Mouse (Mus musculus): Measurements from ENCODE around the gene Ifi27l2b. TPM values are rescaled to one million over a fixed set of nuclear protein-coding genes. Genes with fewer than 3 reads are reported as not detected.
A peak's percentile ranks its signal among the peaks of the same experiment; 100 is the strongest.

The Ifi27l2b gene
- polyA plus RNA-seq (2012; rRNA removed): 0.08 and 0.19 TPM in 2 replicates

DNA sequence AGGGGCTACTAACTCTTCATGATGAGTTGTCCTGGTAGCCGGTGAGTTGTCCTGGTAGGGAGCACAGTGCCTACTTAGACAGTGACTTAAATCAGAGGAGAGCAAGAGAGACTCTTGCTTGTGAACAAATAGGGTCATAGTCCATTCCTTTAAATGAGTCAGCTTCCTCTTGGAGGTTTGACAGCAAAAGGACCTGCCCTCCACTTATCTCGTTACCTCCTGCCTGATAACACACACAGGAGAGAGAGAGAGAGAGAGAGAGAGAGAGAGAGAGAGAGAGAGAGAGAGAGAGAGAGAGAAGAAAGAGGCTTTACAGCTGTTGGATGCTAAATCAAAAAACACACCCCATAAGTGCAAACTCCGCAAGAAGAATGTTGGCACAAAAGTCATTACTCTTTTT, at the start of gene Ifi27l2b:
Gene Ifi27l2b (minus strand): TSS at position 84 of the 400 bp plus-strand sequence.
- no peak for TF ChIP-seq POLR2A (IDR thresholded peaks at IDR 0.05; ENCODE audit: low read depth, low read length)
- TF ChIP-seq CTCF (conservative IDR thresholded peaks at IDR 0.05; ENCODE audit: insufficient read depth, insufficient read length, low read depth, low read length): no peak
- Histone ChIP-seq H3K4me1 (ENCODE audit: control insufficient read depth, insufficient read depth, low read length) (no peaks in the 10 kb centered on the region), H3K4me3 (ENCODE audit: insufficient read depth, low read depth, low read length) (no peak within 1 kb of the TSS), H3K36me3 (ENCODE audit: control insufficient read depth, insufficient read depth, low read length) (no peaks in the 10 kb centered on the region), H3K27me3 (replicated peaks; ENCODE audit: control insufficient read depth, insufficient read depth, low read length) (no peaks in the 10 kb centered on the region), H3K27ac (ENCODE audit: insufficient read depth, low read depth, low read length) (no peak within 1 kb of the TSS)
- 57% methylated on average over 3 of the region's 3 CpGs for WGBS
- no peak for DNase-seq

- Histone ChIP-seq H3K36me3 (ENCODE audit: control insufficient read depth, insufficient read depth, low read length) (no peaks in the 10 kb centered on the region), H3K4me3 (ENCODE audit: insufficient read depth, low read depth, low read length) (no peak overlapping the region), H3K4me1 (ENCODE audit: control insufficient read depth, insufficient read depth, low read length) (no peaks in the 10 kb centered on the region), H3K27ac (ENCODE audit: insufficient read depth, low read depth, low read length) (no peak overlapping the region), H3K27me3 (replicated peaks; ENCODE audit: control insufficient read depth, insufficient read depth, low read length) (no peaks in the 10 kb centered on the region)
- WGBS: 72% methylated on average over 3 of the region's 3 CpGs
- no peak for TF ChIP-seq POLR2A (IDR thresholded peaks at IDR 0.05; ENCODE audit: low read depth, low read length)
- TF ChIP-seq CTCF (conservative IDR thresholded peaks at IDR 0.05; ENCODE audit: insufficient read depth, insufficient read length, low read depth, low read length): no peak
- no peak for DNase-seq
Measured at GRCm38 (mm10) chr12:103504402-103504801, 47.4 kb upstream of the Ifi27l2b start.

- Histone ChIP-seq H3K36me3 (ENCODE audit: control insufficient read depth, insufficient read depth, low read length) (no peaks in the 10 kb centered on the region), H3K4me1 (ENCODE audit: control insufficient read depth, insufficient read depth, low read length) (no peaks in the 10 kb centered on the region), H3K27ac (ENCODE audit: insufficient read depth, low read depth, low read length) (no peak overlapping the region), H3K27me3 (replicated peaks; ENCODE audit: control insufficient read depth, insufficient read depth, low read length) (no peaks in the 10 kb centered on the region), H3K4me3 (ENCODE audit: insufficient read depth, low read depth, low read length) (no peak overlapping the region)
- WGBS: 82% methylated on average over 3 of the region's 3 CpGs
- DNase-seq: no peak
- TF ChIP-seq CTCF (conservative IDR thresholded peaks at IDR 0.05; ENCODE audit: insufficient read depth, insufficient read length, low read depth, low read length) (no peak), POLR2A (IDR thresholded peaks at IDR 0.05; ENCODE audit: low read depth, low read length) (no peak)
Measured at GRCm38 (mm10) chr12:103503300-103503699, 46.3 kb upstream of the Ifi27l2b start.

GRCm38 (mm10) chr12:103499261-103499660, 42.2 kb upstream of the Ifi27l2b start:
- WGBS: 88% methylated on average over 2 of the region's 2 CpGs
- Histone ChIP-seq H3K36me3 (ENCODE audit: control insufficient read depth, insufficient read depth, low read length) (no peaks in the 10 kb centered on the region), H3K27ac (ENCODE audit: insufficient read depth, low read depth, low read length) (no peak overlapping the region), H3K27me3 (replicated peaks; ENCODE audit: control insufficient read depth, insufficient read depth, low read length) (no peaks in the 10 kb centered on the region), H3K4me1 (ENCODE audit: control insufficient read depth, insufficient read depth, low read length) (no peaks in the 10 kb centered on the region), H3K4me3 (ENCODE audit: insufficient read depth, low read depth, low read length) (no peak overlapping the region)
- DNase-seq: no peak
- TF ChIP-seq CTCF (conservative IDR thresholded peaks at IDR 0.05; ENCODE audit: insufficient read depth, insufficient read length, low read depth, low read length): peak; percentile 16; the same call in 1 of the 2 replicates
- TF ChIP-seq POLR2A (IDR thresholded peaks at IDR 0.05; ENCODE audit: low read depth, low read length): no peak

GRCm38 (mm10) chr12:103498768-103499167, 41.7 kb upstream of the Ifi27l2b start:
- no peaks in the 10 kb centered on the region for H3K36me3 ChIP-seq (ENCODE audit: control insufficient read depth, insufficient read depth, low read length)
- H3K27ac ChIP-seq (ENCODE audit: insufficient read depth, low read depth, low read length): no peak overlapping the region
- H3K4me1 ChIP-seq (ENCODE audit: control insufficient read depth, insufficient read depth, low read length): no peaks in the 10 kb centered on the region
- TF ChIP-seq CTCF (conservative IDR thresholded peaks at IDR 0.05; ENCODE audit: insufficient read depth, insufficient read length, low read depth, low read length): no peak
- TF ChIP-seq POLR2A (IDR thresholded peaks at IDR 0.05; ENCODE audit: low read depth, low read length): no peak
- DNase-seq: no peak
- H3K27me3 ChIP-seq (replicated peaks; ENCODE audit: control insufficient read depth, insufficient read depth, low read length): no peaks in the 10 kb centered on the region
- WGBS: 59% methylated on average over 5 of the region's 5 CpGs
- no peak overlapping the region for H3K4me3 ChIP-seq (ENCODE audit: insufficient read depth, low read depth, low read length)

DNA sequence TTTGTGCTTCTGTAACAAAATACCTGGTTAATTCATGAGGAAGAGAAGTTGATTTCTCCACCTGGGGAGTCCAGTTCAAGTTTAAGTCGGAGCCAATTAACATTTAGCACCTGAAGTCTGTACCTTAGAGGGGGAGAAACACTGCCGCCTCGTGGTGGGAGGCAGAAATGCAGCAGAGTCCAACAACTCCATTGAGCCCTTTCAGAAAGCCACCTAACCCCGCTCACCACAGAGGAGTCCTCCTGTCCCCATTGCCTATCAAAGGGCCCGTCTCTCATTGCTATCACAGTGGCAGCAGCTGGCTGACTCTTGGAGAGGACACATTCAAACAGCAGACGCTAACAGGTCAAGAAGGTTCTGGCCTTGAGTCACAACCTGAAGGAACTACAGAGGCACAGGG, 37.5 kb upstream of the Ifi27l2b start:
- no peaks in the 10 kb centered on the region for H3K4me1 ChIP-seq (ENCODE audit: control insufficient read depth, insufficient read depth, low read length)
- TF ChIP-seq CTCF (conservative IDR thresholded peaks at IDR 0.05; ENCODE audit: insufficient read depth, insufficient read length, low read depth, low read length): peak; percentile 86
- TF ChIP-seq POLR2A (IDR thresholded peaks at IDR 0.05; ENCODE audit: low read depth, low read length): no peak
- H3K36me3 ChIP-seq (ENCODE audit: control insufficient read depth, insufficient read depth, low read length): no peaks in the 10 kb centered on the region
- 12% methylated on average over 6 of the region's 6 CpGs for WGBS
- H3K27ac ChIP-seq (ENCODE audit: insufficient read depth, low read depth, low read length): no peak overlapping the region
- DNase-seq: peak; percentile 57
- no peak overlapping the region for H3K4me3 ChIP-seq (ENCODE audit: insufficient read depth, low read depth, low read length)
- H3K27me3 ChIP-seq (replicated peaks; ENCODE audit: control insufficient read depth, insufficient read depth, low read length): no peaks in the 10 kb centered on the region

- H3K27ac ChIP-seq (ENCODE audit: insufficient read depth, low read depth, low read length): no peak overlapping the region
- peak; percentile 82 for DNase-seq
- 28% methylated on average over 5 of the region's 5 CpGs for WGBS
- H3K36me3 ChIP-seq (ENCODE audit: control insufficient read depth, insufficient read depth, low read length): no peaks in the 10 kb centered on the region
- no peak for TF ChIP-seq POLR2A (IDR thresholded peaks at IDR 0.05; ENCODE audit: low read depth, low read length)
- peak; percentile 75 for TF ChIP-seq CTCF (conservative IDR thresholded peaks at IDR 0.05; ENCODE audit: insufficient read depth, insufficient read length, low read depth, low read length)
- H3K27me3 ChIP-seq (replicated peaks; ENCODE audit: control insufficient read depth, insufficient read depth, low read length): no peaks in the 10 kb centered on the region
- no peak overlapping the region for H3K4me3 ChIP-seq (ENCODE audit: insufficient read depth, low read depth, low read length)
- H3K4me1 ChIP-seq (ENCODE audit: control insufficient read depth, insufficient read depth, low read length): no peaks in the 10 kb centered on the region
Measured at GRCm38 (mm10) chr12:103492767-103493166, 35.7 kb upstream of the Ifi27l2b start.

All from kidney, adult 2 months (tissue).